Mouse (Mus musculus) frontal cortex, postnatal 14 days (tissue): ENCODE results near the gene Rnf25.

Experiments used
- DNase-seq, 2 experiments: peaks; one replicate each; pipeline ENCODE4 v3.0.0; 2022; ENCODE audit warnings: low spot score in 2 of 2

Rnf25 gene

DNA sequence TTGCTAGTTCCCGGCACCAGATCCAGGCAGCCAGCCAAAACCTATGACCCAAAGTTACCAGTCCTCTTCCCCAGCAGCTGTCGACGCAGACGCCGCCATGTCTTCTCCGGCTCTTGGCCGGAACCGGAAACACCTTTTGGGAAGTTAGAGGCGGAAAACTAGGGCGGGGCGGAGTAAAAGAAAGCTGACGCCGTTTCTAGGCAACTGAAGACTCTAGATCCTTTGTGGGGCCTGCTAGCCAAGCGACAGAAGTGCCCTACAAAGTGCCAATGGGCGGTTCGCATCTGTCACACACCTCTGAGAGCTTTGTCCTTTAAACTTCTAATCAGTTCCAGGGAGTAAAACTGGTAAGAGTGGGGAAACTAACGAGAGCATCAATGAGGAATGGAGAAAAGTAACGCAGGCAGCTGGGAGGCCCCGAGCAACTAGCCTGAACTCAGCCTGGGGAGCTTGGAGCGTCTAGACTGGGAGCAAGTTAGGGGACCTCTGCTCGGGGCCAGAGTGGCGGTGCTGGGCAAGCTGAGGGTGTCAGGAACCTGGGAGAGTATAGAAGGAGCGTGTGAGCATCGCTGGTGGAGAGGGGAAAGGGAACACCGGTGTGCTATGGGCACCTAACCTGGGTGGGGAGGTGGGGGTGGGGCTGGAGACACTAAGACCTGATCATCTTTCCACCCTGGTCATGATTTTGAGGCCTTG lies at the start of gene Rnf25, which contains the start of gene Stk36:
Gene Rnf25 (minus strand): TSS at position 131 of the 696 bp plus-strand sequence.
Gene Stk36 (plus strand): TSS at position 179 of the 696 bp plus-strand sequence.
- DNase-seq, result peak; percentile 78 to 80

DNA sequence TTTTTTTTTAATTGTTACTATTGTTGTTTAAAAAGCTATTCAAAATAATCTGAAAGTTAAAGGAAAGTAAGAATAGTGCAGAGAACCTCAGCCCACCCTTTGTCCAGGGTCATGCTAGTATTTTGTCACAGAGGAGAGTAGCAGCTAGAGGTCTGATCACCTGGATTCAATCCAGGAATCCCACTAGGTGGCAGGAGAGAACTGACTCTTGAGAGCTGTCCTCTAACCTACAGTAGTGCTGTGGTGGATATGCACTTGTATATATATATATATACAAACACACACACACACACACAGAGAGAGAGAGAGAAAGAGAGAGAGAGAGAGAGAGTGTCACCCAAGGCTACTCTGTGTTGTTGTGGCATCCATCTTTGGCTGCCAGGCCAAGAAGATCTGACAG lies 42.7 kb upstream of the Rnf25 start:
- no peak for DNase-seq

DNA sequence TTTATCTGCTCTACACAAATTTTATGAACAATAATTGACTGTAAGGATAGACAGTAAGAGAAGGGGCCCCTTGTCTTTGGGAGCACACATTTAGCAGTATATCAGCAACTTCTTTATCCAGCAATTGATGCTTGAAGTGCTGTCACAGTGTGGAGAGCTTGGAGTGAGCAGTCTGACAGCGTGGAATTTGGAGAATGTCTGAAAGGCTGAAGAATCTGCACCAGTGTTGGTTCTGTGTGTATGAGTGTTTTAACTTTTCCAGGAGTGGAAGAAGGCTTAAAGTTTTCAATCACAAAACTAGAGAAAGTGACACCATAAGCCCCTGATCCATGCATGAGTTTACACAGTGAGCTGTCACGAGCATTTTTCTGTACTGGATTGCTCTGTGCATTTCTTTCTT lies 42.3 kb upstream of the Rnf25 start:
- no peak for DNase-seq

DNA sequence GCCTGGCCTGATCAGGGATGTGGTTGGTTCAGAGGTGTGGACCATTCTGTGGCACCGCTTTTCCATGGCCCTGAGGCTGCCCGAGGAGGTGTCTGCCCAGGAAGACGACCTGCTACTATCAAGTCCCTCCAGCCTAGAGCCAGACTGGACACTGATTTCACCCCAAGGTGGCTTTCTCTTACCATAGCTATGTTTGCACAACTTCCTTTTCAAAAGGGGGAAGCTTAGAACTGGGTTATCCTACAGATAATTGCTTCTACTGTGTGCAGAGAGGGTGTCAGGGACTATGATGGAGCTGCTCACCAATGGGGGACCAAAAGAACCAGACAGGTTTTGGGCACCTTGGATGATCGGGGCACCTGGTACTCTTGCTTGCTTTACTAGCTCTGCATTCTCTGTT lies 31.5 kb upstream of the Rnf25 start:
- no peak for DNase-seq

DNA sequence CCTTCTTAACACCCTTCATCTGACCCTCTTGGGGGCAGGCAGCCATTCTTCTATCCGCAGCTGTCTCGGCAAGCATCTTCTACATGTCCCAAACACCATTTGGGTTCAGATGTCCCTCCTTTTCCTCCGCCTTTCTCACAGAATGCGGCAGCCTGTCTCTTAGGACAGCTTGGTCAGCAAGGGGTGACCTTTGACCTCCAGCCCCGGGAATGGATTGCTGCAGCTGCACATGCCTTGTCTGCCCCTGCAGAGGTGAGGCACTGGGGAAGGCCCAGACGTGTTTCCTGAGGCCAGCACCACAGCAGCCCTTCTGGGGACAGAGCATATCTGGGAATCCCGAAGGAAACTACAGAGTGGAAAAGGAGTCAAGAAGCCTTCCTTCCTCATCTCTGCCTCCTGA lies 26.8 kb upstream of the Rnf25 start:
- DNase-seq, result no peak

DNA sequence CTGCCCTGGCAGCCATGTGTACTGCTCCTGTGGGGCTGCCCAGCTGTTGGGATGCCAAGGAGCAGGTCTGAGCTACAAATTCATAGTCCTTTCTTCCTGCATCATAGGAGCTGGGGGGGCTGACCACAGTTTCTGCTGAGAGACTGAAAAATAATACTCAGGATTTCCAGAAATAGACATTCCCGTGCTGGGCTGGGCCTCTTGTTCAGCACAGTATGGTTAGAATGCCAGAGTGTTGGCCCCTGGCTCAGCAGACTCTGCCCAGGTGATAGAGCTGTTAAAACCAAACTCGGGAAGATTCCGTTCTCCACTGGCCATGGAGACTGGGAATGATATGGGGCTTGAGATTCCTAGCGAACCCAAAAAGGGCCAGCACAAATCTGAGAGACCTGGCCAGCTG lies 24.9 kb upstream of the Rnf25 start:
- DNase-seq, result no peak

DNA sequence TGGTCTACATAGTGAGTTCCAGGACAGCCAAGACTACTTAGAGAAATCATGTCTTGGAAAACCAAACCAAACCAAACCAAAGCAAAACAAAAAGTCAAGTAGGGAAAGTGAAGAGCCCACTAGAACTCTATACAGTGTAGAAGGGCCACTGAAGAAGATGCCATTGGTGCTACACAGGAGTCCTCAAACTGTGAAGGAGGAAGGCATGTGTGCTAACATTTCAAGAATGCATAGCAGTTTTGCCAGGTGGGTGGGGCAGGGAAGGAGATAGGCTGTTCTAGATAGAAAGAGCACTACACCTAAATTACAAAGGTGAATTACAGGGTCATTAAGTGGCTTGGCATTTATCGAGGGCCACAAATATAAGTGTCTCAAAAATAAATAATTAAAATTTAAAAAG lies 23.0 kb upstream of the Rnf25 start:
- DNase-seq, result no peak

DNA sequence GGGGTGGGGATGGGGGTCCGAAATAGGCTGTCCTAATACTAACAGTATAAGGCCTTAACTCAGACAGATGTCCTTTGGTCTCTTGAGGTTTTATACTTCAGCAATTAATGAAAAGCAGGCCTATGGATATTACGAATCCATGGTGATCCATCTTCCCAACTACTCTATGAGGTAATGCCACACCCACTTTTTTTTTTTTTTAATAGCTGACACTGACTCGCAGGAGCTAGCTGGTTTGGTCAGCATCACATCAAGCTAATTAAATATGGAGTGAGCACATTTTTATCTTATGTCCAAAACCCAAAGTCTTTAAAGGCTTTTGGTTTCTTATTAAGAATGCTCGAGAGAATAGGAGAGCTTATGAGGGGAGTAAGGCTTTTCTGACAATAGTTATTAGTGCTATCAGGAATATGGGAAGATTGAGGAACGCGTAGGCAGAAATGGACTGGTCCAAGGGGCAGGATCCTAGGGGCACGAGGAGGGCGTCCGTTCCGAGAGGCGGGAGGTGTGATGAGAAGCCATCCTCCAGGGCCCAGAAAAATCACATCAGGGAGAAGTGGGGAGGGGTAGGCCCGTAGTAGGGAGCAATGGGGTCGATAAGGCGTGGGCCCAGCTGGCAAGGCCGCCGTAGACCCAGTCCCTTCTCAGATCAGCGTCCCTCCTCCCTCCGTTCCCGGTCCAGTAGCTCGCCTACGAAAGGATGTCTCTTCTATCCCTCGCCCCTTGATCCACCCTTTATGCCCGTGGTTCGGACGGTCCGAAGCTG lies 513 bp downstream of the Rnf25 start:
- no peak for DNase-seq

DNA sequence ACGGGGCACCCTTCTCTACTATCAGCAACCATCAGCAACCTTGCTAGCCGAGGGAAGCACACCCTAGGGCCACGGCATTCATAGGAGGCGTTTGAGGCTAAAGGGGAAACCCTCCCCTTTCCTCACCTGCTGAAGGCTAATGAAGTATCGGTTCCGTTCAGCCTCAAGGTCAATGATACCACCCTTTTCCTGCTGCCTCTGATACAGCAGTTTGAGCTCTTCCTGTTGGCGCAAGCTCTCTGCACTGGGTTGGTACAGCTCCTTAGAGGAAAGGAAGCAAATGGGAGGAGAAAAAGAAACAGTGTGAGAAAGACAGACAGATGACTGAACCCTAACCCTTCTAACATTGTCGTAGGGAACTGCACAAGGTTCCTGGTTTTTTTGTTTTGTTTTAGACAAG lies 6.8 kb downstream of the Rnf25 start:
- no peak for DNase-seq

DNA sequence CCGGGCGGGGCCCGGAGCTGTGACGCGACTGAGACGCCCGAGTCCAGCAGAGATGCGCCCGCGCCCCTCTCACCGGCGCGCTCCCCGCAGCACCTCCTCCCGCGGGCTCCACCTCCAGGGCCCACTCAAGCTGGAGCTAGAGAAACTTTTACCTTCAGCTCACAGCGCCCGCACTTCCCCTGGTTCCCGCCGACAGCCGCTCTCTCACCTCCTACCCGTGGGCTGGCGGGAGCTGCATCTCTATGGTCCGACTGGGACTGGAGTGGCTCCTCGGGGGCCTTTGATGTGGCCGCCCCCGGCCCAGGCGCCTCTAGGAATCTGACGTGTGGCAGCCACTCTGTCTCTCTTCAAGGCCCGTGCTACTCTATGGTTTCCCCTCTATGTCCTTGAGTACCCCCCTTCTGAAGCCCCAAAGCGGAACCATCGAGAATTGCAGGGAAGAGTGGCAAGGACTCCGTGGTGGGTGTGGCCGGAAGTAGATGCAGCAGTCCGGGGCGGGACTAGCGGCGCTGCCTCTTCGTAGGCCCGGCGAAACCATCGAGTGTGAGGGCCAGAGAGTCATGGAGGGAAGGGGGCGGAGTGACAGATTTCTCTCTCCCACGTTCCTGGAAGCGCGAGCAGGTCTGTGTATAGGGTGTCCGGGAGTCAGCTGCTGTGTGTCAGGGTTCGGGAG lies 13.3 kb downstream of the Rnf25 start, which contains the start of the genes Zfp142 and Bcs1l:
Gene Zfp142 (minus strand): TSS at position 474 of the 673 bp plus-strand sequence.
Gene Bcs1l (plus strand): TSS at position 517 of the 673 bp plus-strand sequence.
- DNase-seq, result peak; percentile 96 to 98

DNA sequence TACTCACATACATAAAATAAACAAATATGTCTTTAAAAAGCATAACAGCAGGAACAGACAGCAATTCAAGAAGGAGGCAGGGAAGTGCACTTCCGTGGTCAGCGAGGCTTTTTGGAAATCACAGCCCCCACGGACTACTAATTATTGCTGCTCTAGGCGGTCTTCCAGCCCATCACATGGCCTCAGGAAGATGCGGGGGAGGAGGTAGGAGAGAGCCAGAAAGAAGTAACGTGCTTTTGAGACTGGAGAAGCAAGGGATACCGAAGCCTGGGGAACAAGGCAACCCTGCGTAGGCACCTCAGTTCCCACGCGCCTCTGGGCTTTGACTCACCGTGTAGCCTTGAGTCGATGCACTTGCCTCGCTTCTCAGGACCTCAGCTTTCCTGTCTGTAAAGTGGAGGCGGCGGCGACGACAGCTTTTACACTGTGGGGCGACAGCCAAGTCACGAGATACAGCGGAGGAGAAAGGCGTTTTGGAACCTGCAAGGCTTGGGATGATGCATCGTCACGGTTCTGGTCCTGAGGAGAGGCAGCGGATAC lies 13.9 kb downstream of the Rnf25 start:
- no peak for DNase-seq

DNA sequence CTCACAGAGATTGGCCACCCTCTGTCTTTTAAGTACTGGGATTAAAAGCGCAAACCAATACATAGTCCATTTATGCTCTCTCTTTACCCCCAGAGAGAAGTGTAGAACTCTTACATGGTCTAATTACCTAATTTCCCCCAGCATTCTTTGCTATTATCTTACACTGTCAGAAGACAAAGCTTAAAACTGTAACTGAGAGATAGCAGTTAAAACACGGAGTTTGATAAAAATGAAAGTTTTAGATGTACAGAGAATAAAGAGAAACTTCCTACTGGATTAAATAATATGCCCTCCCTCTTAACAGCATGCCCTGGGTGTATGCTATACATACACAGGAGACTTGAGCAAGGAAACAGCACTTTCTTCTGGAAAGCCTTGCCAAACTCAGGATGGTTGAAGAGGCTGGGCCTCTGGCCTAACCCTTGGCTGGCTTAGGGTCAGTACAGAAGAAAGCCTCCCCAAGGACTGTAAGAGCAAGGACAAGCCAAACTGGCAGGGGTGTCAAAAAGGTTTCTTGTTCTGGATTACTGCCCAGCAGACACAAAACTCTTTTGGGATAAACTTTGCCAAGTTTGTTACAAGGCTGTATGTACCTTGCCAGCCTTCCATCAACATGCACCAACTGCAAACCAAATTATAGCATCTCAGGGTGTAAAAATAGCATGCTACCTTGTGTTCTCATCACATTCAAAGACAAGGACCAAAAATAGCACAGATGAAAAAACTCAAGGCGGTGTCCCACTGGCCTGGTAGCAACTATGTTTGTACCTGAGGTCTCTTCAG lies 16.4 kb downstream of the Rnf25 start:
- DNase-seq, result no peak

DNA sequence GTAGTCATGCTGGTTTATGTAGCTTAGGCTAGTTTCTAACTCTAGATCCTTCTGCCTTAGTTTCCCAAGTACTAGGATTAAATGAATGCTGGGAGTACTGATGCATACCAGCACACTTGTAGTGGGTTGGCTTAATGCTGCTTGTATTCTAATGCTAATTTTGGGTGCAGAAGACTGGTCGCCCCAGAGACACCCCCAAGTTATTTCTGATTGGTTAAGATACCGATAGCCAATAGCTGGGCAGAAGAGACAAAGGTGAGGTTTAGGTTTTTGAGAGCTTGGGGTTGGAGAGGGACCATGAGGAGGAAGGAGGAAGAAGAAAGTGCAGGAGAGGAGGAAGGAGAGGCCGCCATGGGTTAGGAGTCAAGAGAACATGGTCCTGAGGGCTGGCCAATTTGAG lies 18.6 kb downstream of the Rnf25 start:
- no peak for DNase-seq

DNA sequence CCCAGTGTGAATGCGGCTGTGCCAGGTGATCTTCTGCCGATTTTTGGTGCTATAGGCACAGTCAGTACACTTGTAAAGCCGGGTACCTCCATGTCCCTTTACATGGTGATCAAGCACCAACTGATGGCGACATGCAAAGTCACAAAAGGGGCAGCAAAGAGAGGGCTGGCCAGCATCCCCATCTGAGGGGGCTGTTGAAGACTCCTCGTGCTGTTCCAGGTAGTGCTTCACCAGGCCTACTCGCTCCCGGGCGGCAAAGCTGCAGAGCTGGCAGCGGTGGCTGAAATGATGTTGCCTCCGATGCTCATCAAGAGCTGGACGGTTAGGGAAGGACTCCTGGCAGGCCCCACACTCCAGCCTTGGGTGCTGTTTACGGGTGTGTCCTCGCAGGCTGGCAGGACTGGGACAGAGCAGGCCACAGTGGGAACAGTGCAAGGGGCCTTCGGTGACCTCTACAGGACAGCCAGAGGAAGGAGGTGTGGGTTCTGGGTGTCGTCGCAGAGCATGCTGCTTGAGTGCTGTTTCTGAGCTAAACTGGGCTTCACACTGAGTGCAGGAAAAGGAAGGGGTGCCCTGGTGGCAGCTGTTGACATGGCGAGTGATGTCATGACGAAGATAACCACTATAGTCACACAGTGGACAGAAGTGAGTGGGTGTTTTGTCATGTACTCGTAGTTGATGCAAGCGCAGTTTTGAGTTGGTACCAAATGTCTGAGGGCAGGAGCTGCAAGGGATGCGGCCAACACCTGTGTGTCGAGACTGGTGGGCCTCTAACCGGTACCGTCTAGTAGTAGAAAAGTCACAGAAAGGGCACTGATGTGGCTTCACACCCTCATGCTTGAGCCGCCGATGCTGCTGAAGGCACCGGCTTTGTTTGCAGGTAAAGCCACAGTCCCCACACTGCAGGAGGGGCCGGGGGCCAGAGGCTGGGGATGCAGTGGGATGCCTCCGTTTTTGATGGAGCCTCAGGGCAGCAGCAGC lies 31.2 kb downstream of the Rnf25 start:
- DNase-seq, result no peak

DNA sequence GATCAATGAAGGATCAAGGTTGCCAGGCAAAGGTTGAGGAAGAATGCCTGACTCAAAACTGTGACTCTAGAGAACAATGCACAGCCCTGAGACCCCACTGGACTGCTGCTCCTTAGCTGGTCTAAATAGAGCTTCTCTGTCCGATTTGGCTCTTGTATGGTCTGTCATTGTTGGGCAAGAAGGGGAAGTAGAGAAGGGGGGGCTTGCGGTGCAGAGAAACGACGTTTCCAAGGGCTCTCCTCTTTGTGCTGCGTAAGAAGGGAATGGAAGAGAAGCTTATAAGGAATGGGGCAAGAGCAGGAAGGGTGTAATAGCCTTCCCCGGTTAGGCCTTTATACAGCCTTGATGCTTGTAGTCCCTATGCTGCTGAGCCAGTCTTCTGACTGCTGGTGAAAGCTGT lies 35.4 kb downstream of the Rnf25 start:
- DNase-seq, result no peak

DNA sequence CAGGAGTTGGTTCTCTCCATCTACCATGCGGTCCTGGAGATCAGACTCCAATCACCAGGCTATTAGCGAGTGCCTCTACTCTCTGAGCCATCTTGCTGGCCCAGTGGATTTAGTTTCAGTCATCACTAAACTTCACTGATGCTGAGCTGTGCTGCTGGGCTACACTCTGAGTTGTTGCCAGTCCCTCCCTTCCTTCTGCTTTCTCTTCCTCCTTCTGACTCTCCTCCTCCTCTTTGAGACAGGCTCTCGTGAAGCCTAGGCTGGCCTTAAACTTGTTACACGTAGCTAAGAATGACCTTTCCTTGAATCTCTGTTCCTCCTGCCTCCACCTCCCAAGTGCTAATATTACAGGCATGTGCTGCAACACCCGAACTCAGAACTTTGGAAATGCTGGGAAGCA lies 42.1 kb downstream of the Rnf25 start:
- DNase-seq, result no peak

DNA sequence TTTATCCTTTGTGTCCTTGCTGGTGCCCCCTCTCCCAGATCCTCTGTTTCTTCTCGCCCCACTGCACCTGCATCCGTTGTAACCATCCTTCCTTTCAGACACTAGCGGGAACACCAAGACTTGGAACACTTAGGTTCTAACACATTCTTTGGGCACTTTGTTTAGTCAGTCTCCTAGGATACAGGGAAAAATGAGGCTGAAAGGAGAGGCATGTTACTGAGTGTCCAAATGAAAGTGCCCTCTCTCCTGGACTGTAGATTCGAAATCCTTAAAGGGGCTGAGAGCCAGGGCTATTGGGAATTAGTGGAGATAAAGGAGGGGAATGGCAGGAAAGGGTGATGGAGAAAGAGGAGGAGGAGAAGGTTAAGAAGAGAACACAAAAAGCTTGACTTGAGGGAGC lies 57.0 kb downstream of the Rnf25 start, which contains the start of gene Usp37:
Gene Usp37 (minus strand): TSS at position 101 of the 400 bp plus-strand sequence.
- no peak for DNase-seq
